Mouse (Mus musculus) heart, embryonic 13.5 days (tissue): ENCODE data around the gene Defb3. TPM values are rescaled to one million over a fixed set of nuclear protein-coding genes. Genes with fewer than 3 reads are reported as not detected.
"Not testable (repeated sequence)": the region's sequence is repeated elsewhere in the genome, so short reads cannot be mapped to it uniquely, and the experiment has no call there.

Source experiments
- ATAC-seq: fragments of 200-750 bp; cut with Nextera tagmentation; 2 replicates; pipeline ENCODE4 v1.8.0; 2017; ENCODE audit warnings: moderate TSS enrichment; ENCODE audit not compliant: insufficient number of reproducible peaks, low FRiP score, low TSS enrichment; ENCODE audit errors: extremely low read depth
- H3K27ac ChIP-seq: fragments of 300-500 bp; sonication (generic); replicated peaks from 2 replicates; pipeline ENCODE4 v1.5.1; 2015; ENCODE audit warnings: moderate library complexity, mild to moderate bottlenecking, inconsistent platforms
- H3K27me3 ChIP-seq: fragments of 300-500 bp; sonication (generic); replicated peaks from 2 replicates; pipeline ENCODE4 v1.6.1; 2015; ENCODE audit warnings: mild to moderate bottlenecking, inconsistent platforms
- H3K36me3 ChIP-seq: fragments of 300-500 bp; sonication (generic); 2 replicates; pipeline ENCODE4 v1.6.1; 2015; ENCODE audit warnings: mild to moderate bottlenecking, inconsistent platforms
- H3K4me1 ChIP-seq: fragments of 300-500 bp; sonication (generic); 2 replicates; pipeline ENCODE4 v1.6.1; 2015; ENCODE audit warnings: inconsistent platforms
- H3K4me2 ChIP-seq: fragments of 300-500 bp; sonication (generic); 2 replicates; pipeline ENCODE4 v1.6.1; 2015; ENCODE audit warnings: inconsistent platforms, mild to moderate bottlenecking, moderate library complexity
- H3K4me3 ChIP-seq: fragments of 300-500 bp; sonication (generic); 2 replicates; pipeline ENCODE4 v1.5.1; 2015; ENCODE audit warnings: moderate library complexity, mild to moderate bottlenecking, inconsistent platforms
- H3K9ac ChIP-seq: fragments of 300-500 bp; sonication (generic); 2 replicates; pipeline ENCODE4 v1.6.1; 2015; ENCODE audit warnings: inconsistent platforms, mild to moderate bottlenecking, moderate library complexity
- H3K9me3 ChIP-seq: fragments of 300-500 bp; sonication (generic); 2 replicates; pipeline ENCODE4 v1.6.1; 2016; ENCODE audit warnings: inconsistent platforms
- WGBS: fragments of 180-500 bp; shearing (Covaris S2); methylation state at CpG from one replicate; pipeline ENCODE4 v1.1.7; 2015; ENCODE audit warnings: mixed read lengths; 5-methylcytosine and 5-hydroxymethylcytosine counted together
- polyA plus RNA-seq: library from polyadenylated mRNA; unstranded; fragments of >200 nt; fragmentation: Nextera tagmentation; extraction: Ambion mirVana; gene quantifications from 2 replicates; pipeline ENCODE4 v1.2.1, GENCODE M21; 2015

Gene Defb3
- not detected in 2 replicates for polyA plus RNA-seq

DNA sequence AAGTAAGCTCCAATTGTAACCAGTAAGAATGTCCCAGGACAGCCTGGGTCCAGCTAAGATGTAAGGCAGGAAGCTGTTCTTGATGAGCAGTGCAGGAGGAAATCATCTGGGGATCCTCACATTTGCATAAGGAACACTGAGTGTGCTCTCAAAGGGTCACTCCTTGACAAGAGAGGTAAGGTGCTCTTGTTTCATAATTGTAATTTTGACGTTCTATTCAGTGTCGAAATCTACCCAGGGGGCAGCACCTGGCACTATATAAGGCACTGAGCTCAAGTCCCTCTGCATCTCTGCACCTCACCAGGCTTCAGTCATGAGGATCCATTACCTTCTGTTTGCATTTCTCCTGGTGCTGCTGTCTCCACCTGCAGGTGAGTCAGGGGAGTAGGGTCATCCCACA is at the start of gene Defb3:
Defb3 (plus strand) TSS at position 301 of the 400 bp plus-strand sequence.
- not testable (repeated sequence) for H3K9me3 ChIP-seq, H3K9ac ChIP-seq, H3K4me3 ChIP-seq, H3K27ac ChIP-seq, H3K27me3 ChIP-seq, H3K4me1 ChIP-seq, H3K36me3 ChIP-seq, H3K4me2 ChIP-seq, ATAC-seq
- WGBS, result 17% methylated on average over 2 of the region's 2 CpGs

DNA sequence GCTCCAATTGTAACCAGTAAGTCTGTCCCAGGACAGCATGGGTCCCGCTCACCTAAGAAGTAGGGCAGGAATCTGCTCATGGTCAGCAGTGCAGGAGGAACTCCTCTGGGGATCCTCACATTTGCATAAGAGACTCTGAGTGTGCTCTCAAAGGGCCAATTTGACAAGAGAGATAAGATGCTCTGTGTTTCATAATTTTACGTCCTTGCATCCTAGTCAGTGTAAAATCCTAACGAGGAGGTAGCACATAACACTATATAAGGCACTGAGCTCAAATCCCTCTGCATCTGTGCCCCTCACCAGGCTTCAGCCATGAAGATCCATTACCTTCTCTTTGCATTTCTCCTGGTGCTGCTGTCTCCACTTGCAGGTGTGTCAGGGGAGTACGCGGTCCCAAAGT is 45.9 kb upstream of the Defb3 start, which contains the start of gene Defb5:
Defb5 (plus strand) TSS at position 301 of the 400 bp plus-strand sequence.
- peaks cover 5% of the 10 kb centered on the region; the same call in 1 of the 2 replicates for H3K9me3 ChIP-seq
- no peak within 1 kb of the TSS for H3K4me2 ChIP-seq
- H3K36me3 ChIP-seq, result no peaks in the 10 kb centered on the region
- ATAC-seq, result no peak
- H3K4me3 ChIP-seq, result no peak within 1 kb of the TSS
- 85% methylated on average over 5 of the region's 5 CpGs for WGBS
- H3K4me1 ChIP-seq, result no peaks in the 10 kb centered on the region
- no peak within 1 kb of the TSS for H3K27ac ChIP-seq
- no peaks in the 10 kb centered on the region for H3K27me3 ChIP-seq
- H3K9ac ChIP-seq, result no peak within 1 kb of the TSS

DNA sequence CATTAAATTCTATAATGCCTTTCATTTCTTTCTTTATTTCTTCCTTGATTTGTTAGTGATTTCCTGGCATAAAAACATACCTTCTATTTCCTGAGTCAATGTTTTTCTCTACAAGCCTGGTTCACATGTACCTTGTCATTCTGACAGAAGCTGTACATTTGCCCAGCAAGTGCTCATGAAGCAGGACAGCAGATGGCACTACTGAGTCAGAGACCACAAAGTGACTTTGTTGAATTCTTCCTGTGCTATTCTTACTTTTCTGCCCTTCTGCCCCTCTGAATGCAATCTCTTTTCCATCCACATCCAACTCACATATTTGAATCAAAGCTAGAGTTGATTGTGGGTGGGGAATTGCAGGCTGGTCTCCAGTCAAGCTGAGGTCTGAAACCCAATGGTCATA is 35.0 kb upstream of the Defb3 start:
- Histone ChIP-seq H3K9me3 (peaks cover 4% of the 10 kb centered on the region; the same call in 1 of the 2 replicates), H3K27ac (no peak overlapping the region), H3K9ac (no peak overlapping the region), H3K4me2 (no peak overlapping the region), H3K36me3 (no peaks in the 10 kb centered on the region), H3K27me3 (no peaks in the 10 kb centered on the region), H3K4me1 (no peaks in the 10 kb centered on the region), H3K4me3 (no peak overlapping the region)
- no peak for ATAC-seq

DNA sequence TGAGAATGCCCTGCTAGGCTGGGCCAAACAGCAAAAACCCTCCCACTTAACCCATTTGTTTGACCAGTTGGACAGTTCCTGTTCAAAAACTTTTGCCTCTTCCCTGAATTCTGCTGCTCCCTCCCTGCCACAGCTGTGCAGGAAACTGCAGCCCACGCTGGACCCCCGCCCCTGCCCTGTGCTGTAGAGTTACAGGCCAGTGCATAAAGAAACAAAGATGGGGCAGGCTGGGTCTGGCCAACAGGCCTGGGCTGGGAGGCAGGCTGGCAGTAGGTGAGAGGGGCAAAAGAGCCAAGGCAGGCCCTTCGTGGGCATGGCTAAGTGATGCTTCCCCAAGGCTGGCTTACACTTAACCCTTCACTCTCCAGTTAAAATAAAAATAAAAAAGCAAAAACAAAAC is 33.5 kb upstream of the Defb3 start:
- WGBS, result 51% methylated on average over 3 of the region's 3 CpGs

GRCm38 (mm10) chr8:19298361-19298760 is 5.2 kb downstream of the Defb3 start:
- H3K9ac ChIP-seq, H3K4me2 ChIP-seq, H3K36me3 ChIP-seq, H3K27ac ChIP-seq, H3K9me3 ChIP-seq, H3K4me3 ChIP-seq, H3K4me1 ChIP-seq, H3K27me3 ChIP-seq, ATAC-seq: not testable (repeated sequence)
- WGBS, result 45% methylated on average over 3 of the region's 3 CpGs

More for the DNA sequence above, 33.5 kb upstream of the Defb3 start:
- H3K4me2 ChIP-seq, result no peak overlapping the region
- ATAC-seq, result no peak
- H3K4me3 ChIP-seq, result no peak overlapping the region
- no peaks in the 10 kb centered on the region for H3K9me3 ChIP-seq
- no peaks in the 10 kb centered on the region for H3K27me3 ChIP-seq
- no peaks in the 10 kb centered on the region for H3K36me3 ChIP-seq
- H3K4me1 ChIP-seq, result no peaks in the 10 kb centered on the region
- H3K9ac ChIP-seq, result no peak overlapping the region
- H3K27ac ChIP-seq, result no peak overlapping the region

- Histone ChIP-seq H3K27ac (no peak overlapping the region), H3K4me1 (no peaks in the 10 kb centered on the region), H3K9me3 (no peaks in the 10 kb centered on the region), H3K4me2 (no peak overlapping the region), H3K9ac (no peak overlapping the region), H3K27me3 (no peaks in the 10 kb centered on the region), H3K36me3 (no peaks in the 10 kb centered on the region), H3K4me3 (no peak overlapping the region)
- WGBS, result 7% methylated on average over 3 of the region's 3 CpGs
- no peak for ATAC-seq
Measured at GRCm38 (mm10) chr8:19331836-19332235, 38.7 kb downstream of the Defb3 start.

Other genes starting within 250 kb of the Defb3 start
- gene Defb39, start 228.6 kb upstream of the Defb3 start, polyA plus RNA-seq, result not detected in 2 replicates
- gene Defb12, start 178.5 kb upstream of the Defb3 start, polyA plus RNA-seq, result not detected in 2 replicates
- not detected in 2 replicates for gene Defb34, start 169.6 kb upstream of the Defb3 start, polyA plus RNA-seq
- not detected in 2 replicates for gene Gm45826, start 152.6 kb upstream of the Defb3 start, polyA plus RNA-seq
- not detected in 2 replicates for gene Defb14, start 99.0 kb upstream of the Defb3 start, polyA plus RNA-seq
- gene Defb4, start 94.7 kb upstream of the Defb3 start, polyA plus RNA-seq, result not detected in 2 replicates
- gene Defb6, start 67.9 kb upstream of the Defb3 start, polyA plus RNA-seq, result not detected in 2 replicates
- not detected in 2 replicates for gene Defb46, start 53.4 kb upstream of the Defb3 start, polyA plus RNA-seq
- not detected in 2 replicates for gene Defb5, start 45.8 kb upstream of the Defb3 start, polyA plus RNA-seq
- not detected in 2 replicates for gene Defb8, start 154.2 kb downstream of the Defb3 start, polyA plus RNA-seq
- gene Defb7, start 201.7 kb downstream of the Defb3 start, polyA plus RNA-seq, result not detected in 2 replicates